Mouse (Mus musculus) embryonic facial prominence, embryonic 11.5 days (tissue): Measurements from ENCODE around the gene Inpp4b. TPM values are rescaled to one million over a fixed set of nuclear protein-coding genes. Genes with fewer than 3 reads are reported as not detected.

Experiments
- ATAC-seq: fragments of 200-750 bp; cut with Nextera tagmentation; replicated peaks from 2 replicates; pipeline ENCODE4 v1.8.0; 2017; ENCODE audit warnings: low read depth; ENCODE audit not compliant: insufficient number of reproducible peaks, low FRiP score, low TSS enrichment
- DNase-seq: peaks from one replicate; pipeline ENCODE4 v3.0.0-alpha.2; 2015; ENCODE audit warnings: low spot score
- H3K27ac ChIP-seq: fragments of 300-500 bp; sonication (generic); replicated peaks from 2 replicates; pipeline ENCODE4 v1.5.1; 2014; ENCODE audit warnings: mild to moderate bottlenecking, low read depth, low read length, control low read depth
- H3K27me3 ChIP-seq: fragments of 300-500 bp; sonication (generic); 2 replicates; pipeline ENCODE4 v1.6.1; 2014; ENCODE audit warnings: mild to moderate bottlenecking, low read length, moderate library complexity, mixed read lengths; ENCODE audit not compliant: control insufficient read depth, insufficient read depth
- H3K36me3 ChIP-seq: fragments of 300-500 bp; sonication (generic); replicated peaks from 2 replicates; pipeline ENCODE4 v1.6.1; 2014; ENCODE audit warnings: low read depth, mild to moderate bottlenecking, low read length, moderate library complexity, mixed read lengths; ENCODE audit not compliant: control insufficient read depth, insufficient read depth
- H3K4me1 ChIP-seq: fragments of 300-500 bp; sonication (generic); 2 replicates; pipeline ENCODE4 v1.6.1; 2014; ENCODE audit warnings: low read length, mixed read lengths; ENCODE audit not compliant: control insufficient read depth, insufficient read depth
- H3K4me2 ChIP-seq: fragments of 300-500 bp; sonication (generic); 2 replicates; pipeline ENCODE4 v1.6.1; 2014; ENCODE audit warnings: low read depth, mild to moderate bottlenecking, control low read depth, low read length, moderate library complexity
- H3K4me3 ChIP-seq: fragments of 300-500 bp; sonication (generic); 2 replicates; pipeline ENCODE4 v1.5.1; 2014; ENCODE audit warnings: low read depth, low read length, control low read depth
- H3K9ac ChIP-seq: fragments of 300-500 bp; sonication (generic); replicated peaks from 2 replicates; pipeline ENCODE4 v1.6.1; 2014; ENCODE audit warnings: mild to moderate bottlenecking, control low read depth, low read length
- H3K9me3 ChIP-seq: fragments of 300-500 bp; sonication (generic); replicated peaks from 2 replicates; pipeline ENCODE4 v1.6.1; 2016; ENCODE audit warnings: mild to moderate bottlenecking, low read length, inconsistent platforms, mixed read lengths; ENCODE audit not compliant: control insufficient read depth
- WGBS: fragments of 180-500 bp; shearing (Covaris S2); extraction: QIAGEN DNeasy Blood & Tissue Kit; methylation state at CpG from one replicate; pipeline ENCODE4 v1.1.7; 2014; 5-methylcytosine and 5-hydroxymethylcytosine counted together
- polyA plus RNA-seq: library from polyadenylated mRNA; unstranded; fragments of >200 nt; fragmentation: Nextera tagmentation; extraction: Ambion mirVana; gene quantifications from 2 replicates; pipeline ENCODE4 v1.2.1, GENCODE M21; 2014

Inpp4b gene
- polyA plus RNA-seq, 1 experiment from 2014 or later: 7.8 TPM

DNA sequence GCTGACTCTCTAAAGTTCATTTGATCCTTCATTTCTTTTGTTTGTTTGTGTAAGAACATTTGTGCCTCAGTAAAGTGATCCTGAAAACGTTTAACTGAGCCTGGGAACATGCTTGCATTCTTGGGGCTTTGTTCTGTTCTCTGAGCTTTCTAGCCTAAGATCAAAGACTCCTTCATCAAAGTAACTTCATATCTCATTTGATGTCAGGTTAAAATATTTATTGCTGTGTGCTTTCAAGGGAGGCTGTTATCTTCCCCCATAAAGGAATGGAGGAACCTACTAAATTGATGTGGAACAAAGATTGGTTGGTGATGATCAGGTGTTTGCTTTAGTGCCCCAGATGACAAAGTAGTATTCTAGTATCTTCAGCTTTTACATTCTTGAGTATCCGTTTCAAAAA is 352.5 kb downstream of the Inpp4b start:
- Histone ChIP-seq H3K4me3 (no peak overlapping the region), H3K27ac (no peak overlapping the region), H3K9me3 (no peaks in the 10 kb centered on the region), H3K36me3 (no peaks in the 10 kb centered on the region), H3K4me1 (no peaks in the 10 kb centered on the region), H3K4me2 (no peak overlapping the region), H3K27me3 (no peaks in the 10 kb centered on the region), H3K9ac (no peak overlapping the region)
- ATAC-seq: no peak
- no peak for DNase-seq
- WGBS: 43% methylated on average over 2 of the region's 2 CpGs

DNA sequence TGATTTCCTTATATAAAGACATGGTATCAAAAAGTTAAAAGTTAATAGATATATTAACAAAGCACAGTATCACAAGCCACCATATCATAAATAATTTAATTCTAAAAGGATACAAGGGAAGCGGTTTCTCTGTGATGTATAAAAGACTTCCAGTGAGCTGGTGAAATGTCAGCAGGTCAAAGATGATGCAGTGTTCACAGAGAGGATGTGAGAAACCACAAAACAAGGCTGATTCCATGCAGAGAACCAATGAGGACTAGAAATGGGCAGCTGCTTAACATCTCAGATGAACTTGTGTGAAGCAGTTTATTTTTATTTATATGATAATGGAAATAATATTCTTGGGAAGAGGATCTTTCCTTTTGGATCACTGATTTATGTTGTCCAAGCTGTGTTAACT is 359.7 kb downstream of the Inpp4b start:
- no peak overlapping the region for H3K4me2 ChIP-seq
- H3K4me3 ChIP-seq: no peak overlapping the region
- 93% methylated on average over 1 of the region's 1 CpGs for WGBS
- DNase-seq (no peak), ATAC-seq (no peak)
- H3K9me3 ChIP-seq: no peaks in the 10 kb centered on the region
- no peaks in the 10 kb centered on the region for H3K36me3 ChIP-seq
- no peak overlapping the region for H3K27ac ChIP-seq
- H3K27me3 ChIP-seq: no peaks in the 10 kb centered on the region
- no peaks in the 10 kb centered on the region for H3K4me1 ChIP-seq
- H3K9ac ChIP-seq: no peak overlapping the region

DNA sequence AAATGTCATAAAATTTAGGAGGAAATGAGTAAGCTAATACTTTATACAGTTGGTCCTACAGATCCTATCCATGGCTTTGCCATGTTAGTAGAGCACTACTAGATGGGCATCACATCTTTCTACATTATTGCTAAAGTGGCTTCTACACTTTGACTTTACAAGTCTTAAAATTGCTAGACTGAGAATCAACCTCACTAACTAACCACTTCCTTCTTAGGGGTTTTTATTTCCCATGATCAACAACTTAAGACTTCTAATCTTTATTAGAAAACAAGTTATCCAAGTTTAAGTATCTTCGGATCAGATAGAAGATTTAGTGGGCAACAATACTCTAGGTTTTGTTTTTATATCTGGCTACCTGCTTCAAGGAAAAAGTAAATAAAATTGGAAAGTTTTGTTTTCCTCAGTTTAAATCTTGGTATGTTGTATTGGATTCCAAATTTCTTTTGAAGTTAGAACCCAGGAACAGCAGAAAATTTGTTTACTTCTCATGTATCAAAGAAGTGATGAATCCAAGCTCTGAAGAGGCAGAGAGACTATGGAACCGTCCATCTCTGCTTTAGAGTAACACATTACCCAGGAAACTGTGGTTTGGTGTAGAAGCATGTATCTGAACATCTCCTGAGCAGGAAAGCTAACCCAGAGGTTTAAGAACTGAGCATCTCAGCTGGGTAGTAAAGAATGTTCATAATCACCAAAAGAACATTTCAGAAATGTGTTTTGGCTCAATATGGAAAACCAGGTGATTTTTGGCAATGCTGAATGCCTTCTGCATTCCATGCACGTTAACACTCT is 361.4 kb downstream of the Inpp4b start:
- no peak overlapping the region for H3K27ac ChIP-seq
- no peak overlapping the region for H3K4me3 ChIP-seq
- ATAC-seq: no peak
- no peak for DNase-seq
- no peak overlapping the region for H3K9ac ChIP-seq
- H3K9me3 ChIP-seq: no peaks in the 10 kb centered on the region
- no peaks in the 10 kb centered on the region for H3K36me3 ChIP-seq
- no peaks in the 10 kb centered on the region for H3K4me1 ChIP-seq
- no peak overlapping the region for H3K4me2 ChIP-seq
- 76% methylated on average over 3 of the region's 3 CpGs for WGBS
- H3K27me3 ChIP-seq: no peaks in the 10 kb centered on the region

DNA sequence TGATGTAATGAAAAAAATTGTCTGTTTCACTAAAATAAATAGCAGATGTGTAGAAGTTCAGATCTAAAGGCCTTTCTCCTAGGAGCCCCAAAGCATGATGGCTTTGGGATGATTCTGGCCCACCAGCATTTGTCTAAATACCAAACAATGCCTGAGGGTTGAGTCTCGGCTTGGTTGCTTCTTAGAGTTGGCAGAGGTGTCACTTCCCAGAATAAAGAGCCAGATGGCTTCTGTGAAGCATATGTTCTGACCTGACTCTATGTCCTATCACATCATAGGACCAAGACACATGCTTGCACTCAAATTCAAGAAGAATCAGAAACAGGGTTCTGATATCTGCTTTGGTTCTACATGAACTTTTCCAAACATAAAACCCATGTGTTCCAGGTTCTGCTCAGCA is 365.1 kb downstream of the Inpp4b start:
- Histone ChIP-seq H3K4me1 (no peaks in the 10 kb centered on the region), H3K4me2 (no peak overlapping the region), H3K9me3 (no peaks in the 10 kb centered on the region), H3K27ac (no peak overlapping the region), H3K27me3 (no peaks in the 10 kb centered on the region), H3K36me3 (no peaks in the 10 kb centered on the region), H3K4me3 (no peak overlapping the region), H3K9ac (no peak overlapping the region)
- 58% methylated on average over 1 of the region's 1 CpGs for WGBS
- no peak for ATAC-seq
- no peak for DNase-seq

DNA sequence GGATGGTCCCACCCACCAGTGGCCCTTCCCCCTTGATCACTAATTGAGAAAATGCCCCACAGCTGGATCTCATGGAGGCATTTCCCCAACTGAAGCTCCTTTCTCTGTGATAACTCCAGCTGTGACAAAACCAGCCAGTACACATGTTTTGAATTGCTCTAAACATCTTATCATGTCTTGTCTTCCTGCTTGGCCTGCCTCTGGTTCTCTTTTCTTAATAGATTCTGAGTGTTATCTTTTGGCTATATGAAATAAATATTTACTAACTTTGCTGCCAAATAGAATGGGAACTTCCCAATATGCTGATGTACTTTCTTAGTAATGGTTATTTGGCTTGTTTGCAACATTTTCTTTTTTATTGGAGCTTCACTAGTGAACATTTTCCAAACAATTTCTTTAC is 389.0 kb downstream of the Inpp4b start:
- ATAC-seq (no peak), DNase-seq (no peak)
- Histone ChIP-seq H3K27ac (no peak overlapping the region), H3K4me1 (no peaks in the 10 kb centered on the region), H3K9ac (no peak overlapping the region), H3K4me2 (no peak overlapping the region), H3K9me3 (no peaks in the 10 kb centered on the region), H3K4me3 (no peak overlapping the region), H3K27me3 (no peaks in the 10 kb centered on the region), H3K36me3 (no peaks in the 10 kb centered on the region)

DNA sequence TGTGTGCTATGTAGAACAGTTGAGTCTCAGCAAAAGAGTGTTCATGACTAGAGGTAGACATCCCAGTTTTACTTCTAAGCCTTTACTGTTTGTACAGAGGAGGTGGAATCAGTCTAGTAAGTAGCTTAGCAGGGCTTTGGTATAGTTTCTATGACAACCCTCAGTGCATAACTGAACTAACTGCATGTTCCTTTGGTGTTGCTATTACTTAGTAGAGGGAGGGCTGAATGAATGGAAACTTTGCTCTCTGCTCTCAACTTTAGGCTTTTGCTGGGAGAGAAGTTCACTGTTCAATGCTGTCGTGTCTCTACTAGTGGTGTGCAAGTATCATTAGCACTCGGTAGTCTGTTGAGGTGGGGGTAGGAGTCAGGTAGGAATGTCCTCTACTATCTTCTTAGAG is 393.3 kb downstream of the Inpp4b start:
- ATAC-seq: no peak
- H3K9me3 ChIP-seq: no peaks in the 10 kb centered on the region
- 89% methylated on average over 2 of the region's 2 CpGs for WGBS

DNA sequence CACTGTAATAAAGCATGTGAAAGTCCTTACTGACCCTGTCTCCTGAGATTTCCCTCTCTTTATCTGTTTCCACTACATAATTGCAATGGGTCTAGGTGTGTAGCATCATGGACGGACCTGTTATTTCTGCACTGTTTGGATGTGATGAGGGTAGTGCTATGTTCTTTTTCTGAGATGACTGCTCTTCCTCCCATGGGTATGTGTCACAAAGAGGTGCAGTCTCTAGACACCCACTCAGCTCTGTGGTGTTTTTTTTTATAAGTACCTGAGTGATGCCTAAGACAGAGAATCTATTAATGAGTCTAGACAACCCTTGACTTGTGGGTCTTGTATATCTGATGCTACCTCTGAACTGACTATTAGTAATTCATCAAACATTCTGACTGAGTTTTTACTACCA is 393.7 kb downstream of the Inpp4b start:
- H3K27ac ChIP-seq: no peak overlapping the region
- no peak overlapping the region for H3K9ac ChIP-seq
- DNase-seq: no peak
- H3K4me1 ChIP-seq: no peaks in the 10 kb centered on the region
- no peaks in the 10 kb centered on the region for H3K36me3 ChIP-seq
- H3K4me3 ChIP-seq: no peak overlapping the region
- 93% methylated on average over 1 of the region's 1 CpGs for WGBS
- H3K4me2 ChIP-seq: no peak overlapping the region
- no peaks in the 10 kb centered on the region for H3K9me3 ChIP-seq
- no peak for ATAC-seq
- H3K27me3 ChIP-seq: no peaks in the 10 kb centered on the region

More for the DNA sequence above, 393.3 kb downstream of the Inpp4b start:
- Histone ChIP-seq H3K4me1 (no peaks in the 10 kb centered on the region), H3K27me3 (no peaks in the 10 kb centered on the region), H3K36me3 (no peaks in the 10 kb centered on the region), H3K9ac (no peak overlapping the region), H3K4me2 (no peak overlapping the region), H3K4me3 (no peak overlapping the region), H3K27ac (no peak overlapping the region)
- no peak for DNase-seq

DNA sequence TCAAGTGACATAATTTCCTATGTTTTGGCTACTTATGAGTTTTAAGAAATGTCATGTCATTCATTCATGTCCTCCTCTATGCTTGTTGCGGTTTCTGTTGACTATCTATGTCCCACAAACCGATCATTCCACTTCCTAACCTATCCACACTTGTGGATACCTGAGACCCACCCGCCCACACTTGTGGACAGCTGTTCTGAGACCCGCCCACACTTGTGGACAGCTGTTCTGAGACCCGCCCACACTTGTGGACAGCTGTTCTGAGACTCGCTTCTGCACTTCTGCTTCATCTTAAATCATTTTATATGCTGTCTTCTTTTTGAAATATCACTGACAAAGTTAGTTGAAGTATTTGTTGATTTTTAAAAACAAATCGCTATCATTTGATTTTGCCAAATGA is 400.2 kb downstream of the Inpp4b start:
- Histone ChIP-seq H3K36me3 (no peaks in the 10 kb centered on the region), H3K4me2 (no peak overlapping the region), H3K9me3 (no peaks in the 10 kb centered on the region), H3K9ac (no peak overlapping the region), H3K4me3 (no peak overlapping the region), H3K27ac (no peak overlapping the region), H3K27me3 (no peaks in the 10 kb centered on the region), H3K4me1 (no peaks in the 10 kb centered on the region)
- no peak for DNase-seq
- ATAC-seq: no peak; the same call in 1 of the 2 replicates
- 88% methylated on average over 7 of the region's 7 CpGs for WGBS
